Mouse (Mus musculus): ENCODE measurements at regions not wholly inside any gene's neighbourhood (a gene's known extent, or its start where the extent isn't known, plus 50 kb on each side); places are given as distances from the start of the nearest gene placed in this dataset.
"Not testable (repeated sequence)": the region's sequence is repeated elsewhere in the genome, so short reads cannot be mapped to it uniquely, and the experiment has no call there.

DNA sequence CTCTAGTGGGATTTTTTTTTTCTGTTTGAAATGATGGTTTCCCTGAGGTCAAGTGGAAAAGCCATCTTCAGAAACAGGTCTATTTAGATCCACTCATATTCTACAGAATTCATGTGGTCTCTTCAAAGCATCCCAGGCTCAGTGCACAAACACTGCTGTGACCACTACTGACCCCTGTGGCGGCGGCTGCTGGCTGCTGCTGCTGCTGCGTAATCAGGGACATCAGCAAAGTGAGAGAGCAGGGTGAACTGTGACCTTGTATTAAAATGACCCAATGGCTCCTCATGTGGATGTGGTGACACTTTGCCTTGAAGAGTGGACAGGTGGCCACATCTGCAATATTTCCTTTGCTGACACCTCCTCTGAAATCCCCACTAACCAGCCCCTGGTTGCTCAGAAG lies 169.1 kb upstream of the Rapgef5 start:
- Histone ChIP-seq H3K27ac (ENCODE audit: low read length) (no peak overlapping the region), H3K27me3 (replicated peaks; ENCODE audit: control insufficient read depth, insufficient read depth, low read length) (no peaks in the 10 kb centered on the region), H3K4me3 (ENCODE audit: low read length) (no peak overlapping the region), H3K9me3 (ENCODE audit: control insufficient read depth, low read length) (no peaks in the 10 kb centered on the region), H3K4me2 (ENCODE audit: low read depth, low read length) (no peak overlapping the region), H3K4me1 (ENCODE audit: control insufficient read depth, insufficient read depth, low read length) (no peaks in the 10 kb centered on the region; the same call in 1 of the 2 replicates), H3K9ac (ENCODE audit: low read depth, low read length) (no peak overlapping the region), H3K36me3 (ENCODE audit: control insufficient read depth, insufficient read depth, low read length) (no peaks in the 10 kb centered on the region)
- ATAC-seq = no peak
- WGBS = 46% methylated on average over 3 of the region's 3 CpGs

DNA sequence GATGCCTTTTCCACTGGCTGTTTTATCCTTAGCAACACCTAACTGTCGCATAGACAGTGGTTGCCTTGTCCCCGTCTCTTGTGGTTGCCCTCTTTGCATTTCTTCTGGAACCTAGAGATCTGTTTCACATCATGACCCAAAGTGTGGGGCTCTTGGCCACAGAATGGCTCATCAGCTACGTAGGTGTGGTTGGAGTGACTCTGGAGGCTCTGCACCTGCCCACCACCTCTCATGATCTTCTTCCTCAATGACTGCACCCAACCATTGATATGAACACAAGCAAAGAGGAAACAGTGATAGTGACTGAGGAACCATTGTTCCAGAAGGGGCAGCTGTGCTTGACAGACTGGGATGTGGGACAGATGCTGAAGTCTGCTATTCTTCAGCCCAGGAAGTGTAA lies 167.8 kb upstream of the Rapgef5 start:
- no peaks in the 10 kb centered on the region for H3K27me3 ChIP-seq (replicated peaks; ENCODE audit: control insufficient read depth, insufficient read depth, low read length)
- H3K4me3 ChIP-seq (ENCODE audit: low read length) = no peak overlapping the region
- no peak overlapping the region for H3K9ac ChIP-seq (ENCODE audit: low read depth, low read length)
- no peak overlapping the region for H3K27ac ChIP-seq (ENCODE audit: low read length)
- H3K36me3 ChIP-seq (ENCODE audit: control insufficient read depth, insufficient read depth, low read length) = no peaks in the 10 kb centered on the region
- WGBS = 88% methylated on average over 3 of the region's 3 CpGs
- no peak overlapping the region for H3K4me2 ChIP-seq (ENCODE audit: low read depth, low read length)
- no peaks in the 10 kb centered on the region; the same call in 1 of the 2 replicates for H3K4me1 ChIP-seq (ENCODE audit: control insufficient read depth, insufficient read depth, low read length)
- no peaks in the 10 kb centered on the region for H3K9me3 ChIP-seq (ENCODE audit: control insufficient read depth, low read length)
- no peak for ATAC-seq

GRCm38 (mm10) chr12:117351900-117352299 lies 164.4 kb upstream of the Rapgef5 start:
- no peak for ATAC-seq
- WGBS = 18% methylated on average over 5 of the region's 5 CpGs
- no peaks in the 10 kb centered on the region for H3K4me1 ChIP-seq (ENCODE audit: control insufficient read depth, insufficient read depth, low read length)
- no peak overlapping the region for H3K27ac ChIP-seq (ENCODE audit: low read length)
- H3K36me3 ChIP-seq (ENCODE audit: control insufficient read depth, insufficient read depth, low read length) = no peaks in the 10 kb centered on the region
- H3K9me3 ChIP-seq (ENCODE audit: control insufficient read depth, low read length) = no peaks in the 10 kb centered on the region
- H3K27me3 ChIP-seq (replicated peaks; ENCODE audit: control insufficient read depth, insufficient read depth, low read length) = no peaks in the 10 kb centered on the region
- no peak overlapping the region for H3K4me3 ChIP-seq (ENCODE audit: low read length)
- no peak overlapping the region for H3K4me2 ChIP-seq (ENCODE audit: low read depth, low read length)
- H3K9ac ChIP-seq (ENCODE audit: low read depth, low read length) = no peak overlapping the region

DNA sequence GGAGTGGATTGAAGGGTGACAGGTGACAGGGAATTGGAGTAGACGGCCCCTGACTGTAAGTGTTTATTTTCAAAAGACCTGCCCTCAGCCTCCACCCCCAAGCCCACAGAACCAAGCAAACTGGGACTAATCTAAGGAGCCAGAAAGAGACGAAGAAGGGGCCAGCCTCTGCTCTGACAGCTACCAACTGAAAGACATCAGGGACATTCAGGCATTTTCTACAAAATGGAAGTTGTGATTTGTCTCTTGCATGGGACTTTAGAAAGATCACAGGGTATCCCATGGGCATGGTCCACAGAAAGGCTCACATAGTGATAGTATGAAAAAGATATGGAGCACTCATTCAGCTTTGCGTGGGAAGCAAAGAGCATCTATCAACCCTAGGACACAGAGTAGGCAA lies 163.8 kb upstream of the Rapgef5 start:
- H3K27me3 ChIP-seq (replicated peaks; ENCODE audit: control insufficient read depth, insufficient read depth, low read length) = no peaks in the 10 kb centered on the region
- no peak overlapping the region for H3K9ac ChIP-seq (ENCODE audit: low read depth, low read length)
- H3K4me1 ChIP-seq (ENCODE audit: control insufficient read depth, insufficient read depth, low read length) = no peaks in the 10 kb centered on the region
- no peaks in the 10 kb centered on the region for H3K36me3 ChIP-seq (ENCODE audit: control insufficient read depth, insufficient read depth, low read length)
- H3K27ac ChIP-seq (ENCODE audit: low read length) = no peak overlapping the region
- no peak for ATAC-seq
- H3K4me3 ChIP-seq (ENCODE audit: low read length) = no peak overlapping the region
- H3K9me3 ChIP-seq (ENCODE audit: control insufficient read depth, low read length) = no peaks in the 10 kb centered on the region
- WGBS = 70% methylated on average over 3 of the region's 3 CpGs
- H3K4me2 ChIP-seq (ENCODE audit: low read depth, low read length) = no peak overlapping the region

DNA sequence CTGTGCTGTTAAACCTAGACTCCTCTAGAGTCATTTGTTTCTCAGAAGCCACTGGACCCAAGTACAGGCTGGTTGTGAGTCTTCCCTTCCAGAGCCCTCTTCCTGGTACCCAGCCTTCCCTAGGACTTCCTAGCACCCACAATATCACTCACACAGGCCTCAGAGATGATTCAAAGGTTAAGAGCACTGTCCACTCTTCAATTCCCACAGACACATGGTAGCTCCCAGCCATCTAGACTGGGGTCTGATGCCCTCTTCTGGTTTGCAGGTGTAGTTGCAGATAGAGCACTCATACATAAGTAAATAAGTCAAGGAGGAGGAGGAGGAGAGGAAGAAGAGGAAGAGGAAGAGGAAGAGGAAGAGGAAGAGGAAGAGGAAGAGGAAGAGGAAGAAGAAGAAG lies 163.3 kb upstream of the Rapgef5 start:
- Histone ChIP-seq H3K27me3 (replicated peaks; ENCODE audit: control insufficient read depth, insufficient read depth, low read length) (no peaks in the 10 kb centered on the region), H3K4me1 (ENCODE audit: control insufficient read depth, insufficient read depth, low read length) (no peaks in the 10 kb centered on the region)
- no peak for ATAC-seq

DNA sequence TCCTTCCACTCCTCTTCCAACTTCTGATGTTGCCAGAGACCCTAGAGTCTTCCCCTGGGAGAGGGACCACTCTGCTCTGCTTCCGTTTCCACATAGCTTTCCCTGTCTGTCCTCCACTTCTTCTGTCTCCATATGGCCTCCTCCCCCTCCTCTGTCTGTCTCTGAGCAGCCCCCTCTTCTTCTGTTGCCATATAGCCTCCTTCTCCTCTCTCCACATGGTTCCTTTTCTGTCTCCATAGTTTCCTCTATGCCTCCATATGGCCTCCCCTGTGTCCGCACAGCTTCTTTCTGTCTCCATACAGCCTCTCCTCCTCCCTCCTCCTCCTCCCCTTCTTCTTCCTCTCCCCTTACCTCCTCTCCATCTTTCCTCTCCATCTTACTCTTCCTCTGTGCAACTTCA lies 158.5 kb upstream of the Rapgef5 start:
- H3K4me1 ChIP-seq (ENCODE audit: control insufficient read depth, insufficient read depth, low read length) = no peaks in the 10 kb centered on the region
- H3K27ac ChIP-seq (ENCODE audit: low read length) = no peak overlapping the region
- 84% methylated on average over 2 of the region's 2 CpGs for WGBS
- no peak overlapping the region for H3K9ac ChIP-seq (ENCODE audit: low read depth, low read length)
- H3K4me2 ChIP-seq (ENCODE audit: low read depth, low read length) = no peak overlapping the region
- H3K27me3 ChIP-seq (replicated peaks; ENCODE audit: control insufficient read depth, insufficient read depth, low read length) = no peaks in the 10 kb centered on the region
- H3K9me3 ChIP-seq (ENCODE audit: control insufficient read depth, low read length) = no peaks in the 10 kb centered on the region
- ATAC-seq = no peak
- H3K36me3 ChIP-seq (ENCODE audit: control insufficient read depth, insufficient read depth, low read length) = no peaks in the 10 kb centered on the region
- H3K4me3 ChIP-seq (ENCODE audit: low read length) = no peak overlapping the region

More for the DNA sequence above, 163.3 kb upstream of the Rapgef5 start:
- Histone ChIP-seq H3K9ac (ENCODE audit: low read depth, low read length) (no peak overlapping the region), H3K4me2 (ENCODE audit: low read depth, low read length) (no peak overlapping the region), H3K9me3 (ENCODE audit: control insufficient read depth, low read length) (no peaks in the 10 kb centered on the region), H3K36me3 (ENCODE audit: control insufficient read depth, insufficient read depth, low read length) (no peaks in the 10 kb centered on the region), H3K27ac (ENCODE audit: low read length) (no peak overlapping the region), H3K4me3 (ENCODE audit: low read length) (no peak overlapping the region)

GRCm38 (mm10) chr12:117358891-117359290 lies 157.4 kb upstream of the Rapgef5 start:
- Histone ChIP-seq H3K4me2 (ENCODE audit: low read depth, low read length) (no peak overlapping the region), H3K27me3 (replicated peaks; ENCODE audit: control insufficient read depth, insufficient read depth, low read length) (no peaks in the 10 kb centered on the region), H3K4me1 (ENCODE audit: control insufficient read depth, insufficient read depth, low read length) (no peaks in the 10 kb centered on the region), H3K36me3 (ENCODE audit: control insufficient read depth, insufficient read depth, low read length) (no peaks in the 10 kb centered on the region), H3K9me3 (ENCODE audit: control insufficient read depth, low read length) (no peaks in the 10 kb centered on the region), H3K9ac (ENCODE audit: low read depth, low read length) (no peak overlapping the region), H3K27ac (ENCODE audit: low read length) (no peak overlapping the region), H3K4me3 (ENCODE audit: low read length) (no peak overlapping the region)
- 88% methylated on average over 3 of the region's 3 CpGs for WGBS
- ATAC-seq = no peak

GRCm38 (mm10) chr12:117360215-117360614 lies 156.1 kb upstream of the Rapgef5 start:
- ATAC-seq = no peak
- WGBS = 79% methylated on average over 4 of the region's 4 CpGs

DNA sequence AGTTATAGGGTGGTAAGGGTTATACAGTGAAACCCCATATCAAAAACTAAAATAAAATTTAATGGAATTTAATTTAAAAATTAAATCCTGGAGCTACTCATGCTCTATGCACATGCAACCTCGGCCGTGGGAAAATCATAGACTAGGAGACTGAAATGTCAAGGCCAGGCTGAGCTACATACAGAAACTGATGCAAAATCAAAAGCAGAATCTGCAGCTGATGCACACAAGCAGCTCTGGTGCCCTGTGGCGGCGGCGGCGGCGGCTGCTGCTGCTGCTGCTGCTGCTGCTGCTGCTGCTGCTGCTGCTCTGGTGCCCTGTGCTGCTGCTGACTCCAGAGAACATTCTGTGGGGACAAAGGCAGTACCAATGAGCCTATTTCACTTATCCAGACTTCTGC lies 154.5 kb upstream of the Rapgef5 start:
- Histone ChIP-seq H3K4me3 (ENCODE audit: low read length) (no peak overlapping the region), H3K27me3 (replicated peaks; ENCODE audit: control insufficient read depth, insufficient read depth, low read length) (no peaks in the 10 kb centered on the region), H3K27ac (ENCODE audit: low read length) (no peak overlapping the region), H3K9ac (ENCODE audit: low read depth, low read length) (no peak overlapping the region), H3K4me2 (ENCODE audit: low read depth, low read length) (no peak overlapping the region), H3K4me1 (ENCODE audit: control insufficient read depth, insufficient read depth, low read length) (no peaks in the 10 kb centered on the region), H3K36me3 (ENCODE audit: control insufficient read depth, insufficient read depth, low read length) (no peaks in the 10 kb centered on the region), H3K9me3 (ENCODE audit: control insufficient read depth, low read length) (no peaks in the 10 kb centered on the region)
- no peak for ATAC-seq
- WGBS = 88% methylated on average over 7 of the region's 7 CpGs

More at GRCm38 (mm10) chr12:117360215-117360614, 156.1 kb upstream of the Rapgef5 start:
- Histone ChIP-seq H3K27ac (ENCODE audit: low read length) (no peak overlapping the region), H3K4me1 (ENCODE audit: control insufficient read depth, insufficient read depth, low read length) (no peaks in the 10 kb centered on the region), H3K4me3 (ENCODE audit: low read length) (no peak overlapping the region), H3K27me3 (replicated peaks; ENCODE audit: control insufficient read depth, insufficient read depth, low read length) (no peaks in the 10 kb centered on the region), H3K36me3 (ENCODE audit: control insufficient read depth, insufficient read depth, low read length) (no peaks in the 10 kb centered on the region), H3K9me3 (ENCODE audit: control insufficient read depth, low read length) (no peaks in the 10 kb centered on the region), H3K4me2 (ENCODE audit: low read depth, low read length) (no peak overlapping the region), H3K9ac (ENCODE audit: low read depth, low read length) (no peak overlapping the region)

- not testable (repeated sequence) for H3K4me3 ChIP-seq (ENCODE audit: low read length); H3K9ac ChIP-seq (ENCODE audit: low read depth, low read length); H3K4me1 ChIP-seq (ENCODE audit: control insufficient read depth, insufficient read depth, low read length); H3K9me3 ChIP-seq (ENCODE audit: control insufficient read depth, low read length); H3K4me2 ChIP-seq (ENCODE audit: low read depth, low read length); H3K36me3 ChIP-seq (ENCODE audit: control insufficient read depth, insufficient read depth, low read length); H3K27me3 ChIP-seq (replicated peaks; ENCODE audit: control insufficient read depth, insufficient read depth, low read length); ATAC-seq; H3K27ac ChIP-seq (ENCODE audit: low read length)
- WGBS = 54% methylated on average over 4 of the region's 4 CpGs
Observed at GRCm38 (mm10) chr12:117363457-117363856, 152.8 kb upstream of the Rapgef5 start.
